Mouse (Mus musculus): ENCODE measurements around the gene Fam72a. TPM values are rescaled to one million over a fixed set of nuclear protein-coding genes. Genes with fewer than 3 reads are reported as not detected.

The Fam72a gene
- polyA plus RNA-seq, 1 experiment: 1.8 TPM

- WGBS: 86% methylated on average over 4 of the region's 4 CpGs
- Histone ChIP-seq H3K36me3 (ENCODE audit: control insufficient read depth, insufficient read depth, low read length) (no peaks in the 10 kb centered on the region), H3K4me3 (ENCODE audit: control insufficient read depth, insufficient read depth, low read length) (no peak overlapping the region), H3K27me3 (ENCODE audit: control insufficient read depth, insufficient read depth, low read length) (no peaks in the 10 kb centered on the region), H3K4me1 (replicated peaks; ENCODE audit: control insufficient read depth, insufficient read depth, low read length) (peaks cover 5% of the 10 kb centered on the region), H3K27ac (ENCODE audit: control insufficient read depth, insufficient read depth, low read length) (no peak overlapping the region)
- TF ChIP-seq POLR2A (IDR thresholded peaks at IDR 0.05; ENCODE audit: control insufficient read depth, extremely low read depth, insufficient read depth, low read length, poor library complexity) (no peak), CTCF (IDR thresholded peaks at IDR 0.05; ENCODE audit: borderline replicate concordance, control insufficient read depth, extremely low read depth, insufficient read depth, low read length, poor library complexity) (no peak)
- no peak for DNase-seq
These were observed 36.1 kb upstream of the Fam72a start for GRCm38 (mm10) chr1:131491579-131491978.

- Histone ChIP-seq H3K4me1 (replicated peaks; ENCODE audit: control insufficient read depth, insufficient read depth, low read length) (peaks cover 5% of the 10 kb centered on the region), H3K4me3 (ENCODE audit: control insufficient read depth, insufficient read depth, low read length) (no peak overlapping the region), H3K36me3 (ENCODE audit: control insufficient read depth, insufficient read depth, low read length) (no peaks in the 10 kb centered on the region), H3K27me3 (ENCODE audit: control insufficient read depth, insufficient read depth, low read length) (no peaks in the 10 kb centered on the region), H3K27ac (ENCODE audit: control insufficient read depth, insufficient read depth, low read length) (no peak overlapping the region)
- no peak for TF ChIP-seq CTCF (IDR thresholded peaks at IDR 0.05; ENCODE audit: borderline replicate concordance, control insufficient read depth, extremely low read depth, insufficient read depth, low read length, poor library complexity)
- no peak for TF ChIP-seq POLR2A (IDR thresholded peaks at IDR 0.05; ENCODE audit: control insufficient read depth, extremely low read depth, insufficient read depth, low read length, poor library complexity)
- 13% methylated on average over 2 of the region's 2 CpGs for WGBS
- DNase-seq: peak; percentile 7
These were observed 35.3 kb upstream of the Fam72a start for GRCm38 (mm10) chr1:131492360-131492759.

- WGBS: 71% methylated on average over 4 of the region's 4 CpGs
- no peak overlapping the region for H3K4me3 ChIP-seq (ENCODE audit: control insufficient read depth, insufficient read depth, low read length)
- H3K27me3 ChIP-seq (ENCODE audit: control insufficient read depth, insufficient read depth, low read length): no peaks in the 10 kb centered on the region
- TF ChIP-seq POLR2A (IDR thresholded peaks at IDR 0.05; ENCODE audit: control insufficient read depth, extremely low read depth, insufficient read depth, low read length, poor library complexity) (no peak), CTCF (IDR thresholded peaks at IDR 0.05; ENCODE audit: borderline replicate concordance, control insufficient read depth, extremely low read depth, insufficient read depth, low read length, poor library complexity) (no peak)
- no peaks in the 10 kb centered on the region for H3K36me3 ChIP-seq (ENCODE audit: control insufficient read depth, insufficient read depth, low read length)
- H3K27ac ChIP-seq (ENCODE audit: control insufficient read depth, insufficient read depth, low read length): no peak overlapping the region
- peaks cover 5% of the 10 kb centered on the region for H3K4me1 ChIP-seq (replicated peaks; ENCODE audit: control insufficient read depth, insufficient read depth, low read length)
- no peak for DNase-seq
These were observed 33.5 kb upstream of the Fam72a start for GRCm38 (mm10) chr1:131493966-131494898.

- WGBS: 95% methylated on average over 1 of the region's 1 CpGs
- TF ChIP-seq CTCF (IDR thresholded peaks at IDR 0.05; ENCODE audit: borderline replicate concordance, control insufficient read depth, extremely low read depth, insufficient read depth, low read length, poor library complexity) (no peak), POLR2A (IDR thresholded peaks at IDR 0.05; ENCODE audit: control insufficient read depth, extremely low read depth, insufficient read depth, low read length, poor library complexity) (no peak)
- DNase-seq: no peak
- no peaks in the 10 kb centered on the region for H3K27me3 ChIP-seq (ENCODE audit: control insufficient read depth, insufficient read depth, low read length)
- no peak overlapping the region for H3K4me3 ChIP-seq (ENCODE audit: control insufficient read depth, insufficient read depth, low read length)
- no peaks in the 10 kb centered on the region for H3K4me1 ChIP-seq (replicated peaks; ENCODE audit: control insufficient read depth, insufficient read depth, low read length)
- H3K36me3 ChIP-seq (ENCODE audit: control insufficient read depth, insufficient read depth, low read length): no peaks in the 10 kb centered on the region
- no peak overlapping the region for H3K27ac ChIP-seq (ENCODE audit: control insufficient read depth, insufficient read depth, low read length)
These were observed 29.5 kb upstream of the Fam72a start for GRCm38 (mm10) chr1:131498231-131498630.

- Histone ChIP-seq H3K4me1 (replicated peaks; ENCODE audit: control insufficient read depth, insufficient read depth, low read length) (no peaks in the 10 kb centered on the region), H3K4me3 (ENCODE audit: control insufficient read depth, insufficient read depth, low read length) (no peak overlapping the region), H3K27me3 (ENCODE audit: control insufficient read depth, insufficient read depth, low read length) (no peaks in the 10 kb centered on the region), H3K27ac (ENCODE audit: control insufficient read depth, insufficient read depth, low read length) (no peak overlapping the region), H3K36me3 (ENCODE audit: control insufficient read depth, insufficient read depth, low read length) (no peaks in the 10 kb centered on the region)
- no peak for DNase-seq
- 92% methylated on average over 1 of the region's 1 CpGs for WGBS
- TF ChIP-seq CTCF (IDR thresholded peaks at IDR 0.05; ENCODE audit: borderline replicate concordance, control insufficient read depth, extremely low read depth, insufficient read depth, low read length, poor library complexity) (no peak), POLR2A (IDR thresholded peaks at IDR 0.05; ENCODE audit: control insufficient read depth, extremely low read depth, insufficient read depth, low read length, poor library complexity) (no peak)
These were observed 26.0 kb upstream of the Fam72a start for GRCm38 (mm10) chr1:131501681-131502080.

- no peak for TF ChIP-seq POLR2A (IDR thresholded peaks at IDR 0.05; ENCODE audit: control insufficient read depth, extremely low read depth, insufficient read depth, low read length, poor library complexity)
- H3K4me3 ChIP-seq (ENCODE audit: control insufficient read depth, insufficient read depth, low read length): no peak overlapping the region
- H3K27ac ChIP-seq (ENCODE audit: control insufficient read depth, insufficient read depth, low read length): no peak overlapping the region
- H3K36me3 ChIP-seq (ENCODE audit: control insufficient read depth, insufficient read depth, low read length): no peaks in the 10 kb centered on the region
- no peaks in the 10 kb centered on the region for H3K4me1 ChIP-seq (replicated peaks; ENCODE audit: control insufficient read depth, insufficient read depth, low read length)
- H3K27me3 ChIP-seq (ENCODE audit: control insufficient read depth, insufficient read depth, low read length): no peaks in the 10 kb centered on the region
- DNase-seq: no peak
These were observed 16.6 kb upstream of the Fam72a start for GRCm38 (mm10) chr1:131511131-131511530.
